Mouse (Mus musculus): Measurements from ENCODE around the gene Anapc13. TPM values are rescaled to one million over a fixed set of nuclear protein-coding genes. Genes with fewer than 3 reads are reported as not detected.

The Anapc13 gene
- polyA plus RNA-seq, 1 experiment from 2014 or later = 286 TPM

DNA sequence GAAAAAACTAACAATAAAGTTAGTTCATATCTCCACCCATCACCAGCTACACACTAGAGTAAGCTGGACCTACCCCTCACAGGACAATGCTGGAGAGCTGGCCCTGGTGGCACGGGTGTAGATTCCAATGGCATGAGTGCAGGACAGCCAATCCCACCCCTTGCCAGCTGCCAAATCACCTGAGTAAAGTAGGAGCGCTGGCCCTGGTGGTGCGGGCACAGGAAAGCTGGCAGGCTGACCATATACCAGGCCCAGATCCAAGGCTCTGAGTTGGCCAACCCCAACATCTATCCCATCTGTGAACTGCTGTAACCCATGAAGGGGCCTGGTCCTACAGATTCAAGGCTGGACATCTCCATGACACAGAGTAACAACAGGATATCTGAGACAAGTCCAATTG is 16.9 kb upstream of the Anapc13 start:
- ATAC-seq (replicated peaks; ENCODE audit: insufficient number of reproducible peaks, insufficient read depth, low FRiP score, low read depth) = no peak
- Histone ChIP-seq H3K9ac (no peak overlapping the region), H3K4me2 (no peak overlapping the region), H3K27ac (no peak overlapping the region), H3K4me3 (no peak overlapping the region), H3K36me3 (peaks cover 32% of the 10 kb centered on the region), H3K27me3 (no peaks in the 10 kb centered on the region), H3K9me3 (replicated peaks) (no peaks in the 10 kb centered on the region), H3K4me1 (replicated peaks) (peaks cover 4% of the 10 kb centered on the region; the same call in 1 of the 2 replicates)
- WGBS = 84% methylated on average over 3 of the region's 3 CpGs

GRCm38 (mm10) chr9:102615071-102615470 is 11.0 kb upstream of the Anapc13 start:
- 28% methylated on average over 3 of the region's 3 CpGs for WGBS
- H3K4me2 ChIP-seq = no peak overlapping the region
- peak; percentile 39; the same call in 1 of the 2 replicates for ATAC-seq (replicated peaks; ENCODE audit: insufficient number of reproducible peaks, insufficient read depth, low FRiP score, low read depth)
- peaks cover 28% of the 10 kb centered on the region for H3K4me1 ChIP-seq (replicated peaks)
- no peaks in the 10 kb centered on the region for H3K9me3 ChIP-seq (replicated peaks)
- H3K9ac ChIP-seq = no peak overlapping the region
- peak overlapping the region; percentile 65 for H3K27ac ChIP-seq
- H3K27me3 ChIP-seq = no peaks in the 10 kb centered on the region
- peaks cover 34% of the 10 kb centered on the region for H3K36me3 ChIP-seq
- H3K4me3 ChIP-seq = no peak overlapping the region

DNA sequence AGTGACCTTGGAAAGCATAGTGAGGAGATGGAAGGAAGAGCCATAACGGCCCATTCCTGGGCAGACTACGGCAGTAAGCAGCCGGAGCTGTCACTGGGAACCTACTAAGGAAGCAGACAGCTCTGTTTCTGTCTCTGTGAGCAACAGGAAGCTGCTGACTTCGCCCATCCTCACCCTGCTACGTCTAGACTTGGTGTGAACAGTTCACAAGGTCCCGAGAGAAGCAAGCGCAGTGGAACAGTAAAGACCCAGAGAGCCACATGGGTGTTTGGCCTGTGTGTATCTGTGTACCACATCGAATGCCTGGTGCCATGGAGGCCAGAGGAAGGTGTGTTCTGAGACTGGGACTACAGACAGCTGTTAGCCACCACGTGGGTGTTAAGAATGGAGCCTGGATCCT is 9.8 kb upstream of the Anapc13 start:
- H3K36me3 ChIP-seq = peaks cover 27% of the 10 kb centered on the region
- H3K4me2 ChIP-seq = no peak overlapping the region
- peaks cover 28% of the 10 kb centered on the region for H3K4me1 ChIP-seq (replicated peaks)
- H3K27me3 ChIP-seq = no peaks in the 10 kb centered on the region
- H3K9ac ChIP-seq = no peak overlapping the region
- H3K9me3 ChIP-seq (replicated peaks) = no peaks in the 10 kb centered on the region
- 0 out of 2 replicates have a peak overlapping the region, but pooled peaks have one; percentile 2 for H3K27ac ChIP-seq
- H3K4me3 ChIP-seq = no peak overlapping the region
- no peak for ATAC-seq (replicated peaks; ENCODE audit: insufficient number of reproducible peaks, insufficient read depth, low FRiP score, low read depth)
- 65% methylated on average over 9 of the region's 9 CpGs for WGBS

DNA sequence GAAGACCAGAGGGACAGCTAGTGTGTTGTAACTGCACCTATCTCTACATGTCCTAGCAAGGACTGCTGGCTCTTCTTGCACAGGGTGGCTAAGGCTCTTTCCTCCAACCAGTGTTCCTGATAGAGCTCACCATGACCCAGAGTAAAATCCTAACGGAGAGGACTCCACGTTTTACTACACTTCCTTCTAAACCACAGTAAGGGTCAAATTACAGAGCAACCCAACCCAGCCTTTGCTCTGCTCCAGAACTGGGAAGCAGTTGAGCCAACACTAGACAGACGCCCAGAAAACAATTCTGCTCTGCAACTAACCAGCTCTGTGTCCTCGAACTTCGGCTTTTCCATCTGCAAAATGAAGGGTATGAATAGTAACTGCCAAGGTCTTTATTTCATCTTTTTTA is 4.7 kb upstream of the Anapc13 start:
- WGBS = 56% methylated on average over 5 of the region's 5 CpGs
- no peak for ATAC-seq (replicated peaks; ENCODE audit: insufficient number of reproducible peaks, insufficient read depth, low FRiP score, low read depth)
- H3K27me3 ChIP-seq = no peaks in the 10 kb centered on the region
- peaks cover 20% of the 10 kb centered on the region for H3K4me1 ChIP-seq (replicated peaks)
- no peaks in the 10 kb centered on the region for H3K9me3 ChIP-seq (replicated peaks)
- no peaks in the 10 kb centered on the region for H3K36me3 ChIP-seq
- H3K4me2 ChIP-seq = no peak overlapping the region
- no peak overlapping the region for H3K9ac ChIP-seq
- no peak overlapping the region for H3K27ac ChIP-seq
- no peak overlapping the region for H3K4me3 ChIP-seq

- H3K27me3 ChIP-seq = no peaks in the 10 kb centered on the region
- peaks cover 21% of the 10 kb centered on the region for H3K4me1 ChIP-seq (replicated peaks)
- H3K36me3 ChIP-seq = no peaks in the 10 kb centered on the region
- WGBS = 27% methylated on average over 5 of the region's 5 CpGs
- no peaks in the 10 kb centered on the region for H3K9me3 ChIP-seq (replicated peaks)
- H3K27ac ChIP-seq = peak overlapping the region; percentile 7; the same call in 1 of the 2 replicates
- no peak overlapping the region for H3K4me2 ChIP-seq
- H3K4me3 ChIP-seq = no peak overlapping the region
- ATAC-seq (replicated peaks; ENCODE audit: insufficient number of reproducible peaks, insufficient read depth, low FRiP score, low read depth) = no peak
- H3K9ac ChIP-seq = no peak overlapping the region
These were observed 3.8 kb upstream of the Anapc13 start for GRCm38 (mm10) chr9:102622192-102622857.

DNA sequence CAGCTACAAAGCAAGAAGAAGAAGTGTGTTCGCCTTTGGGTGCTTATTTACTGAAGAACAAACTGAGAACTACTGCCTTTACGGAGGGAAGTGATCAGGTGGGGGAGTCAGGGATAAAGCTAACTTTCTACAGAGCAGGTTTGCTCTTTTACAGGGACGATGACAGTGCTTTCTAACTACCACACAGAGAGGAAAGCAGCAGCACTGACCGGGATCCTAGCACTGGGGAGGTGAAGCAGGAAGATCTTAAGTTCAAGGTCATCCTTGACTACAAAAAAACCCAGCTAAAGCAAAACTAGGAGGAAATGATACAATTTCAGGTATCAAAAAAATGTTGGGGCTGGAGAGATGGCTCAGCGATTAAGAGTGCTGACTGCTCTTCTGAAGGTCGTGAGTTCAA is 3.2 kb upstream of the Anapc13 start:
- Histone ChIP-seq H3K4me2 (no peak overlapping the region), H3K27me3 (no peaks in the 10 kb centered on the region), H3K4me1 (replicated peaks) (peaks cover 27% of the 10 kb centered on the region), H3K27ac (peak overlapping the region; percentile 7; the same call in 1 of the 2 replicates), H3K36me3 (no peaks in the 10 kb centered on the region), H3K4me3 (no peak overlapping the region), H3K9ac (no peak overlapping the region), H3K9me3 (replicated peaks) (no peaks in the 10 kb centered on the region)
- 86% methylated on average over 6 of the region's 6 CpGs for WGBS
- ATAC-seq (replicated peaks; ENCODE audit: insufficient number of reproducible peaks, insufficient read depth, low FRiP score, low read depth) = no peak

GRCm38 (mm10) chr9:102623581-102623980 is 2.5 kb upstream of the Anapc13 start:
- no peak for ATAC-seq (replicated peaks; ENCODE audit: insufficient number of reproducible peaks, insufficient read depth, low FRiP score, low read depth)
- H3K27ac ChIP-seq = no peak overlapping the region
- no peaks in the 10 kb centered on the region for H3K9me3 ChIP-seq (replicated peaks)
- H3K4me1 ChIP-seq (replicated peaks) = peaks cover 30% of the 10 kb centered on the region
- H3K4me2 ChIP-seq = no peak overlapping the region
- no peaks in the 10 kb centered on the region for H3K27me3 ChIP-seq
- 91% methylated on average over 7 of the region's 7 CpGs for WGBS
- H3K36me3 ChIP-seq = no peaks in the 10 kb centered on the region
- no peak overlapping the region for H3K9ac ChIP-seq
- no peak overlapping the region for H3K4me3 ChIP-seq

DNA sequence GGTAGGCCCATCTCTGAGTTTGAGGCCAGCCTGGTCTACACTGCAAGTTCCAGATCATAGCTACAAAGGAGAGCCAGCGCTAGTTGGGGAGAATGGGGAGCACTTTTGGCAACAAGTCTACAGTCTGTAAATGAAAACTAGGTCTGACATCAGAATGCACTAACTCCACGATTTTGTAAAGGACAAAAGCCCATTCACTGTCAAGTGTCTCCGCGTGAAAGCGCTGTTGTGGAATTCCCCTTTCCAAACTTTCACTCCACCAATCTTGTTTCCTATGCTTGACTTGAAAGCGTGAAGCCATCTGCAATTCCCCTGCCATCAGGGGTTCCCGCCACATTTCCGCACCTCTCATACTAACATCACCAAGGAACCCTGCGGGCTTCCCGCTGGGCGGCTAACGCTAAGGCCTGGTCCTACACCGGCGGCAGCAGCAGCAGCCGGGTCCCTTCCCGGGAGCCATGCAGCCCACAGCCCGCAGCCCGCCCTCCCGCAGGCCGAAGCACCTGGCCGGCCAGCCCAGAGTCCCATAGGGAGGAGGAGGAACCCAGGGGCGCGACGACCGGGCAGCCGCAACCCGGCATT is 604 bp upstream of the Anapc13 start:
- H3K27me3 ChIP-seq = no peaks in the 10 kb centered on the region
- H3K36me3 ChIP-seq = 0 out of 2 replicates have a peak, but pooled peaks cover 9% of the 10 kb centered on the region
- peak overlapping the region; percentile 96 for H3K27ac ChIP-seq
- H3K9ac ChIP-seq = peak overlapping the region; percentile 98
- ATAC-seq (replicated peaks; ENCODE audit: insufficient number of reproducible peaks, insufficient read depth, low FRiP score, low read depth) = no peak; the same call in 1 of the 2 replicates
- H3K4me2 ChIP-seq = peak overlapping the region; percentile 78
- under 1% methylated on average over 27 of the region's 27 CpGs for WGBS
- H3K4me1 ChIP-seq (replicated peaks) = peaks cover 23% of the 10 kb centered on the region
- H3K4me3 ChIP-seq = peak overlapping the region; percentile 90
- H3K9me3 ChIP-seq (replicated peaks) = no peaks in the 10 kb centered on the region

GRCm38 (mm10) chr9:102626839-102627225 is 736 bp downstream of the Anapc13 start:
- ATAC-seq (replicated peaks; ENCODE audit: insufficient number of reproducible peaks, insufficient read depth, low FRiP score, low read depth) = no peak
- WGBS = 0% methylated on average over 9 of the region's 9 CpGs
- H3K9me3 ChIP-seq (replicated peaks) = no peaks in the 10 kb centered on the region
- peak overlapping the region; percentile 71 for H3K4me2 ChIP-seq
- H3K27ac ChIP-seq = peak overlapping the region; percentile 96
- peaks cover 23% of the 10 kb centered on the region for H3K4me1 ChIP-seq (replicated peaks)
- H3K9ac ChIP-seq = peak overlapping the region; percentile 98
- H3K36me3 ChIP-seq = 0 out of 2 replicates have a peak, but pooled peaks cover 9% of the 10 kb centered on the region
- no peaks in the 10 kb centered on the region for H3K27me3 ChIP-seq
- peak overlapping the region; percentile 90 for H3K4me3 ChIP-seq

- Histone ChIP-seq H3K27me3 (no peaks in the 10 kb centered on the region), H3K9me3 (replicated peaks) (no peaks in the 10 kb centered on the region), H3K27ac (peak overlapping the region; percentile 96), H3K4me3 (peak overlapping the region; percentile 90), H3K9ac (peak overlapping the region; percentile 98), H3K4me1 (replicated peaks) (peaks cover 23% of the 10 kb centered on the region), H3K36me3 (0 out of 2 replicates have a peak, but pooled peaks cover 9% of the 10 kb centered on the region), H3K4me2 (peak overlapping the region; percentile 71)
- no peak for ATAC-seq (replicated peaks; ENCODE audit: insufficient number of reproducible peaks, insufficient read depth, low FRiP score, low read depth)
- 74% methylated on average over 7 of the region's 7 CpGs for WGBS
These were observed 1.3 kb downstream of the Anapc13 start for GRCm38 (mm10) chr9:102627442-102627841.

GRCm38 (mm10) chr9:102629052-102629451 is 3.0 kb downstream of the Anapc13 start:
- H3K4me3 ChIP-seq = no peak overlapping the region
- peaks cover 34% of the 10 kb centered on the region for H3K4me1 ChIP-seq (replicated peaks)
- 50% methylated on average over 7 of the region's 7 CpGs for WGBS
- no peak overlapping the region for H3K4me2 ChIP-seq
- H3K36me3 ChIP-seq = 0 out of 2 replicates have a peak, but pooled peaks cover 9% of the 10 kb centered on the region
- no peaks in the 10 kb centered on the region for H3K27me3 ChIP-seq
- no peaks in the 10 kb centered on the region for H3K9me3 ChIP-seq (replicated peaks)
- H3K9ac ChIP-seq = no peak overlapping the region
- H3K27ac ChIP-seq = no peak overlapping the region
- ATAC-seq (replicated peaks; ENCODE audit: insufficient number of reproducible peaks, insufficient read depth, low FRiP score, low read depth) = no peak
